ENCODE assay signal across 8 mouse cellular contexts in genomic region chr2:30712841-30713401, GRCm38 (mm10).
DNase-seq lines count a peak whose midpoint lies in the region; ATAC-seq and TF ChIP-seq lines count a peak whose summit lies in the region.

No protein-coding gene starts in this region.

- ATAC-seq in embryonic facial prominence, embryonic 15.5 days (ENCODE audit: insufficient number of reproducible peaks, low FRiP score, low TSS enrichment, low read depth) = no peak
- ATAC-seq in intestine, embryonic 16.5 days = no peak
- ATAC-seq in stomach, postnatal 0 days (ENCODE audit: low FRiP score, low TSS enrichment) = no peak

- no peak overlapping the region for H3K4me3 ChIP-seq in embryonic facial prominence, embryonic 15.5 days (replicated peaks)
- no peak overlapping the region for H3K4me3 ChIP-seq in intestine, embryonic 16.5 days (ENCODE audit: low read length)
- H3K4me3 ChIP-seq in stomach, postnatal 0 days (ENCODE audit: low read depth, low read length) = no peak overlapping the region

- no peaks in the 10 kb centered on the region for H3K36me3 ChIP-seq in embryonic facial prominence, embryonic 15.5 days
- no peaks in the 10 kb centered on the region for H3K36me3 ChIP-seq in intestine, embryonic 16.5 days (ENCODE audit: control insufficient read depth, insufficient read depth, low read length)
- H3K36me3 ChIP-seq in stomach, postnatal 0 days (ENCODE audit: control insufficient read depth, insufficient read depth, low read length) = no peaks in the 10 kb centered on the region

- intact Hi-C loops in gastrocnemius, postnatal 14 days (cut with DNase I; ENCODE audit: low total_unique reads) = no loop called here

- H3K27me3 ChIP-seq in embryonic facial prominence, embryonic 15.5 days = no peaks in the 10 kb centered on the region
- H3K27me3 ChIP-seq in intestine, embryonic 16.5 days (replicated peaks; ENCODE audit: control insufficient read depth, insufficient read depth, low read length) = no peaks in the 10 kb centered on the region
- H3K27me3 ChIP-seq in stomach, postnatal 0 days (ENCODE audit: control insufficient read depth, insufficient read depth, low read length) = no peaks in the 10 kb centered on the region

- peak overlapping the region; percentile 93 for H3K27ac ChIP-seq in embryonic facial prominence, embryonic 15.5 days (replicated peaks)
- H3K27ac ChIP-seq in intestine, embryonic 16.5 days (ENCODE audit: low read length) = peak overlapping the region; percentile 80
- H3K27ac ChIP-seq in stomach, postnatal 0 days (replicated peaks) = peak overlapping the region; percentile 93

- no peak for TF ChIP-seq EP300 in stomach, postnatal 0 days (optimal IDR thresholded peaks at IDR 0.05)

- peak; percentile 24 for DNase-seq in gastrocnemius, postnatal 14 days
- no peak for DNase-seq in gastrocnemius, postnatal 4 days (ENCODE audit: low spot score in 2 of 2)
- DNase-seq in A20 (ENCODE audit: low read depth, low spot score) = peak; percentile 30
- DNase-seq in stomach, postnatal 0 days (ENCODE audit: low spot score) = no peak
- DNase-seq in spleen, postnatal 36 days (ENCODE audit: low spot score in 2 of 2) = no peak
- DNase-seq in right cerebral cortex, adult 18-20 months = no peak

- peaks cover 80% of the 10 kb centered on the region for H3K4me1 ChIP-seq in embryonic facial prominence, embryonic 15.5 days
- H3K4me1 ChIP-seq in intestine, embryonic 16.5 days (ENCODE audit: control insufficient read depth, insufficient read depth, low read length) = peaks cover 62% of the 10 kb centered on the region
- peaks cover 26% of the 10 kb centered on the region for H3K4me1 ChIP-seq in stomach, postnatal 0 days (replicated peaks; ENCODE audit: control insufficient read depth, insufficient read depth)

- H3K9ac ChIP-seq in embryonic facial prominence, embryonic 15.5 days = no peak overlapping the region
- no peak overlapping the region for H3K9ac ChIP-seq in intestine, embryonic 16.5 days (ENCODE audit: low read depth, low read length)
- no peak overlapping the region for H3K9ac ChIP-seq in stomach, postnatal 0 days (ENCODE audit: low read length)

- 49% methylated on average over 9 of the region's 9 CpGs for WGBS in embryonic facial prominence, embryonic 15.5 days
- 60% methylated on average over 9 of the region's 9 CpGs for WGBS in intestine, embryonic 16.5 days
- WGBS in stomach, postnatal 0 days = 47% methylated on average over 9 of the region's 9 CpGs

- 0 out of 2 replicates have a peak overlapping the region, but pooled peaks have one; percentile 86 for H3K4me2 ChIP-seq in embryonic facial prominence, embryonic 15.5 days (replicated peaks)
- H3K4me2 ChIP-seq in intestine, embryonic 16.5 days (ENCODE audit: low read depth, low read length) = no peak overlapping the region
- no peak overlapping the region for H3K4me2 ChIP-seq in stomach, postnatal 0 days (replicated peaks; ENCODE audit: low read depth)

- no peaks in the 10 kb centered on the region for H3K9me3 ChIP-seq in embryonic facial prominence, embryonic 15.5 days (replicated peaks)
- no peaks in the 10 kb centered on the region for H3K9me3 ChIP-seq in intestine, embryonic 16.5 days (ENCODE audit: control insufficient read depth, low read length)
- no peaks in the 10 kb centered on the region for H3K9me3 ChIP-seq in stomach, postnatal 0 days (ENCODE audit: control insufficient read depth, low read length)

- no peak for TF ChIP-seq CTCF in stomach, postnatal 0 days (IDR thresholded peaks at IDR 0.05; ENCODE audit: low read depth)

Comparison
In these comparisons a context has a peak if more than half of its experiments do, and no peak if none do; other contexts are left out.
1. DNase-seq: peak in gastrocnemius, postnatal 14 days (single experiment) and A20 (single experiment); none in gastrocnemius, postnatal 4 days (0 of 2), stomach, postnatal 0 days (single experiment), spleen, postnatal 36 days (0 of 2) and right cerebral cortex, adult 18-20 months (single experiment).
2. Peak in every context shown above with its lines, with median percentiles within 50 percentile points of each other: H3K27ac ChIP-seq.